Mouse (Mus musculus): Measurements from ENCODE around the gene Pcdh15. TPM values are rescaled to one million over a fixed set of nuclear protein-coding genes. Genes with fewer than 3 reads are reported as not detected.

Pcdh15 gene
- polyA plus RNA-seq, 1 experiment: 2.0 TPM

- no peaks in the 10 kb centered on the region for H3K36me3 ChIP-seq (ENCODE audit: control insufficient read depth, insufficient read depth, low read length)
- no peak overlapping the region for H3K27ac ChIP-seq (ENCODE audit: control insufficient read depth, insufficient read depth, low read depth, low read length)
- H3K4me1 ChIP-seq (ENCODE audit: control insufficient read depth, insufficient read depth, low read length): no peaks in the 10 kb centered on the region
- no peak for TF ChIP-seq POLR2A (IDR thresholded peaks at IDR 0.05; ENCODE audit: control insufficient read depth, low read depth, low read length)
- TF ChIP-seq CTCF (IDR thresholded peaks at IDR 0.05; ENCODE audit: control insufficient read depth, insufficient read depth, insufficient replicate concordance, low read depth, low read length): no peak
- no peaks in the 10 kb centered on the region for H3K27me3 ChIP-seq (ENCODE audit: control insufficient read depth, insufficient read depth, low read length)
- no peak overlapping the region for H3K4me3 ChIP-seq (ENCODE audit: control insufficient read depth, low read depth, low read length)
Observed at GRCm38 (mm10) chr10:74023091-74023490, 923.9 kb downstream of the Pcdh15 start.

- Histone ChIP-seq H3K27me3 (ENCODE audit: control insufficient read depth, insufficient read depth, low read length) (no peaks in the 10 kb centered on the region), H3K36me3 (ENCODE audit: control insufficient read depth, insufficient read depth, low read length) (no peaks in the 10 kb centered on the region), H3K4me3 (ENCODE audit: control insufficient read depth, low read depth, low read length) (no peak overlapping the region), H3K27ac (ENCODE audit: control insufficient read depth, insufficient read depth, low read depth, low read length) (no peak overlapping the region), H3K4me1 (ENCODE audit: control insufficient read depth, insufficient read depth, low read length) (no peaks in the 10 kb centered on the region)
- TF ChIP-seq CTCF (IDR thresholded peaks at IDR 0.05; ENCODE audit: control insufficient read depth, insufficient read depth, insufficient replicate concordance, low read depth, low read length) (no peak), POLR2A (IDR thresholded peaks at IDR 0.05; ENCODE audit: control insufficient read depth, low read depth, low read length) (no peak)
Observed at GRCm38 (mm10) chr10:74053059-74053458, 953.9 kb downstream of the Pcdh15 start.

GRCm38 (mm10) chr10:74086653-74087052 lies 987.5 kb downstream of the Pcdh15 start:
- TF ChIP-seq POLR2A (IDR thresholded peaks at IDR 0.05; ENCODE audit: control insufficient read depth, low read depth, low read length): no peak
- Histone ChIP-seq H3K4me3 (ENCODE audit: control insufficient read depth, low read depth, low read length) (no peak overlapping the region), H3K36me3 (ENCODE audit: control insufficient read depth, insufficient read depth, low read length) (no peaks in the 10 kb centered on the region), H3K4me1 (ENCODE audit: control insufficient read depth, insufficient read depth, low read length) (no peaks in the 10 kb centered on the region), H3K27me3 (ENCODE audit: control insufficient read depth, insufficient read depth, low read length) (no peaks in the 10 kb centered on the region), H3K27ac (ENCODE audit: control insufficient read depth, insufficient read depth, low read depth, low read length) (no peak overlapping the region)

GRCm38 (mm10) chr10:74098296-74098695 lies 999.2 kb downstream of the Pcdh15 start:
- H3K27ac ChIP-seq (ENCODE audit: control insufficient read depth, insufficient read depth, low read depth, low read length): no peak overlapping the region
- no peaks in the 10 kb centered on the region for H3K36me3 ChIP-seq (ENCODE audit: control insufficient read depth, insufficient read depth, low read length)
- TF ChIP-seq CTCF (IDR thresholded peaks at IDR 0.05; ENCODE audit: control insufficient read depth, insufficient read depth, insufficient replicate concordance, low read depth, low read length): no peak
- TF ChIP-seq POLR2A (IDR thresholded peaks at IDR 0.05; ENCODE audit: control insufficient read depth, low read depth, low read length): no peak

GRCm38 (mm10) chr10:74114107-74114506 lies 1015.0 kb downstream of the Pcdh15 start:
- H3K4me3 ChIP-seq (ENCODE audit: control insufficient read depth, low read depth, low read length): no peak overlapping the region
- H3K27me3 ChIP-seq (ENCODE audit: control insufficient read depth, insufficient read depth, low read length): no peaks in the 10 kb centered on the region
- no peaks in the 10 kb centered on the region for H3K4me1 ChIP-seq (ENCODE audit: control insufficient read depth, insufficient read depth, low read length)
- H3K27ac ChIP-seq (ENCODE audit: control insufficient read depth, insufficient read depth, low read depth, low read length): no peak overlapping the region
- TF ChIP-seq CTCF (IDR thresholded peaks at IDR 0.05; ENCODE audit: control insufficient read depth, insufficient read depth, insufficient replicate concordance, low read depth, low read length) (no peak), POLR2A (IDR thresholded peaks at IDR 0.05; ENCODE audit: control insufficient read depth, low read depth, low read length) (no peak)
- no peaks in the 10 kb centered on the region for H3K36me3 ChIP-seq (ENCODE audit: control insufficient read depth, insufficient read depth, low read length)

More at GRCm38 (mm10) chr10:74098296-74098695, 999.2 kb downstream of the Pcdh15 start:
- no peak overlapping the region for H3K4me3 ChIP-seq (ENCODE audit: control insufficient read depth, low read depth, low read length)
- H3K4me1 ChIP-seq (ENCODE audit: control insufficient read depth, insufficient read depth, low read length): no peaks in the 10 kb centered on the region
- no peaks in the 10 kb centered on the region for H3K27me3 ChIP-seq (ENCODE audit: control insufficient read depth, insufficient read depth, low read length)

- Histone ChIP-seq H3K27me3 (ENCODE audit: control insufficient read depth, insufficient read depth, low read length) (no peaks in the 10 kb centered on the region), H3K4me3 (ENCODE audit: control insufficient read depth, low read depth, low read length) (no peak overlapping the region), H3K27ac (ENCODE audit: control insufficient read depth, insufficient read depth, low read depth, low read length) (no peak overlapping the region), H3K36me3 (ENCODE audit: control insufficient read depth, insufficient read depth, low read length) (no peaks in the 10 kb centered on the region), H3K4me1 (ENCODE audit: control insufficient read depth, insufficient read depth, low read length) (no peaks in the 10 kb centered on the region)
- no peak for TF ChIP-seq POLR2A (IDR thresholded peaks at IDR 0.05; ENCODE audit: control insufficient read depth, low read depth, low read length)
- no peak for TF ChIP-seq CTCF (IDR thresholded peaks at IDR 0.05; ENCODE audit: control insufficient read depth, insufficient read depth, insufficient replicate concordance, low read depth, low read length)
Observed at GRCm38 (mm10) chr10:74116817-74117216, 1017.7 kb downstream of the Pcdh15 start.

GRCm38 (mm10) chr10:74123421-74123820 lies 1024.3 kb downstream of the Pcdh15 start:
- TF ChIP-seq CTCF (IDR thresholded peaks at IDR 0.05; ENCODE audit: control insufficient read depth, insufficient read depth, insufficient replicate concordance, low read depth, low read length): no peak
- TF ChIP-seq POLR2A (IDR thresholded peaks at IDR 0.05; ENCODE audit: control insufficient read depth, low read depth, low read length): no peak
- H3K27ac ChIP-seq (ENCODE audit: control insufficient read depth, insufficient read depth, low read depth, low read length): no peak overlapping the region

GRCm38 (mm10) chr10:74129192-74129591 lies 1030.0 kb downstream of the Pcdh15 start:
- H3K4me1 ChIP-seq (ENCODE audit: control insufficient read depth, insufficient read depth, low read length): no peaks in the 10 kb centered on the region
- no peaks in the 10 kb centered on the region for H3K27me3 ChIP-seq (ENCODE audit: control insufficient read depth, insufficient read depth, low read length)
- no peak for TF ChIP-seq CTCF (IDR thresholded peaks at IDR 0.05; ENCODE audit: control insufficient read depth, insufficient read depth, insufficient replicate concordance, low read depth, low read length)
- no peak for TF ChIP-seq POLR2A (IDR thresholded peaks at IDR 0.05; ENCODE audit: control insufficient read depth, low read depth, low read length)
- H3K36me3 ChIP-seq (ENCODE audit: control insufficient read depth, insufficient read depth, low read length): no peaks in the 10 kb centered on the region
- no peak overlapping the region for H3K4me3 ChIP-seq (ENCODE audit: control insufficient read depth, low read depth, low read length)
- no peak overlapping the region for H3K27ac ChIP-seq (ENCODE audit: control insufficient read depth, insufficient read depth, low read depth, low read length)

More at GRCm38 (mm10) chr10:74123421-74123820, 1024.3 kb downstream of the Pcdh15 start:
- no peaks in the 10 kb centered on the region for H3K4me1 ChIP-seq (ENCODE audit: control insufficient read depth, insufficient read depth, low read length)
- no peaks in the 10 kb centered on the region for H3K27me3 ChIP-seq (ENCODE audit: control insufficient read depth, insufficient read depth, low read length)
- H3K4me3 ChIP-seq (ENCODE audit: control insufficient read depth, low read depth, low read length): no peak overlapping the region
- no peaks in the 10 kb centered on the region for H3K36me3 ChIP-seq (ENCODE audit: control insufficient read depth, insufficient read depth, low read length)

All from testis, adult 2 months (tissue).